Mouse (Mus musculus): ENCODE data around the gene Zc3h12d.

Gene Zc3h12d

GRCm38 (mm10) chr10:7832171-7832676, at the start of gene Zc3h12d:
Zc3h12d (plus strand) TSS chr10:7832470.
- DNase-seq = no peak

DNA sequence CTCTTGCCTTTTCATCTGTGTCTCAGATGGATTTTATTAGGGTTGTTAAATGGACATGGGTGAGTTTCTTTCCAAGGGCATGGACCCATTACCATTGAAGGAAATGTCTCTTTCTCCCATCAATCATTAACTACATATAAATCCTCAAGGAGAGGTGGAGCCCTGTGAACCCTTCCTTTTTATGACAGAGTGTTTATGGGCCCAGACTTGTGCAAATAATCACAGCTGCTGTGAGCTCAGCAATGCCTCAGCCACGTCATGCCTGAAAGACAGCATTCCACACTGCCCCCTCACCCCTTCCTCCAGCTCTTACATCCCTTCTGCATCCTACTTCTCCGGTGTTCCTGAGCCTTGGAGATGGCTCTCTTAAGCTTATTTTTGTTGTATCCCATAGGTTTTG, 45.0 kb upstream of the Zc3h12d start:
- DNase-seq = no peak

- DNase-seq = no peak
Measured at GRCm38 (mm10) chr10:7792254-7792750, 40.0 kb upstream of the Zc3h12d start.

DNA sequence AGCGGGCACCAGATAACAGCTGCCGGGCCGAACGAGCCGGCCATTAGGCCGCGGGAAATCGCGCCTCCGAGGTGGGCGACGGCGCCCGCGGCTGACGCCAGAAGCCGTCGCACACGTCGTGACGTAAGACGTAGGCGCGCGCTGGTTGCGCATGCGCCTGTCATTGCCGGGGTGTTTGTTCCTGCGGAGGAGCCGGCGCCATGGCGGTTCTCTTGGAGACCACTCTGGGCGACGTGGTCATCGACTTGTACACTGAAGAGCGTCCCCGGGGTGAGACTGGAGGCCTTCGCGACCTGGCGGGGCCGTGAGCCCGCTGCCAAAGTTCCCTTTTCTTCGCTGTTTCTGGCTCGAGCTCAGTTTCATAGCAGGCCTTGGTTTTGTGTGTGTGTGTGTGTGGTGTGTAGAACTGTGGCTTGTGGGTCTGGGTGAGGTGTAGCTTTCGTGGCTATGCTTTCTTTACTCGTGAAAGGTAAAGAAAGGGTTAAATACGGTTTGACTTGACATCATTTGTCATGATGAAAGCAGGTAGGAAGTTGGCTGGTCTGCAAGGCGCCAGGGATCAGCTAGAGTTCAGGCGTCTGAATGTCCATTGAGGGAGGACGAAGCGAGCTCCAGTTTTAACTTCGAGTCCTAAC, 39.4 kb upstream of the Zc3h12d start, which contains the start of the genes Ginm1 and Ppil4:
TSS of gene Ginm1 (minus strand) at position 74 of the 635 bp plus-strand sequence.
TSS of gene Ppil4 (plus strand) at position 141 of the 635 bp plus-strand sequence.
- DNase-seq = peak; percentile 93

- DNase-seq = no peak
Measured at GRCm38 (mm10) chr10:7801258-7801657, 31.0 kb upstream of the Zc3h12d start.

GRCm38 (mm10) chr10:7802519-7803140, 29.6 kb upstream of the Zc3h12d start:
- no peak for DNase-seq

DNA sequence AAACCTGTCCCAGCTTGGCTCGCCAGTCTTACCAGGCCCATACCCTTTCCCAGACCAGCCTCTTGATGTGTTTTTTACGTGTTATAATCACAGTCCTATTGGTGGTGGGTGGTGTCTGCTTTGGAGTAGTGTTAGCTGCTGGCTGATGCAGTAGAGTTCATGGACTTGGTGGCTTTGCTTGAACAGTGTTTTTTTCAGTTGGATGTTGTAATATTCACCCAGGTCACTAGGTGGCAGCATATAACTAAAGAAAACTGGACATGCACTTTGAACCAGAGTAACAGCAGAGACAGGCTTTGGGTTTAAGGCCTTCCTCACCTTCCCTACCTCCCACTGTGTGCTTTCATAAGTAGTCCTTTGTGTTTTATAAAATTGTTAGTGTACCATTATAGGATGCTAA, 22.3 kb upstream of the Zc3h12d start:
- DNase-seq = peak; percentile 47

DNA sequence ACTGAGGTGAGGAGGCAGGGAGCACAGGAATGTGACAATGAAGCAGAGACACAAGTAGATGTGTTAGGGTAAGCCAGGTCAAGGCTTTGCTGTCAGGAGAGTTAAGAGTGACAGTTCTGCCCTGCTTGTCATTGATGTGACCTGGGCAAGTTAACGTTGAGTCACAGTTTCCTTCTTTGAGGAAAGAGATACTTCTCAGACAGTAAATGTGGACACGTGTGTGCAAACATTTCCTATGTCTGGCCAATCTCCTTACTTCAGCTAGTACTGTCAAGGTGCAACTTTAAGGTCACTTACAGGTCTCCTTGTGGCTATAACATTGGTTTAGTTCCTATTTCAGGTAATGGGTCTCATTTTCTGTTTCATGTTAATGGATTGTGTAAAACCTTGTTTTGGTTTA, 15.8 kb upstream of the Zc3h12d start:
- no peak for DNase-seq

DNA sequence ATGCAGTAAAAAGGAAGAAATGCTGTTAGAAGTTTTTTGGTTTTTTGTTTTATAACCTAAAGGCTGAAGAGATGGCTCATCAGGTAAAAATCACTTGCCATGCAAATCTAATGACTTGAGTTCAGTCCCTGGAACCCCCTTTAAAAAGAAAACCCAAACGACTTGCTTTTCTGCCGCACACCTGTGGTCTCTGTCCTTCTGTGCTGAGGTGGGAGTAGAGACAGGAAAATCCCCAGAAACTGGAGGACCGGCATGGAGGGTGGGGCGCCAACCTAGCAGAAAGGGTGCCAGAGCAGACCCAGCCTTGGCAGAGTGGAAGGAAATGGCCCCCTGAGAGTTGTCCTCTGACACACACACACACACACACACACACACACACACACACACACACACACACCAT, 13.6 kb upstream of the Zc3h12d start:
- DNase-seq = no peak

DNA sequence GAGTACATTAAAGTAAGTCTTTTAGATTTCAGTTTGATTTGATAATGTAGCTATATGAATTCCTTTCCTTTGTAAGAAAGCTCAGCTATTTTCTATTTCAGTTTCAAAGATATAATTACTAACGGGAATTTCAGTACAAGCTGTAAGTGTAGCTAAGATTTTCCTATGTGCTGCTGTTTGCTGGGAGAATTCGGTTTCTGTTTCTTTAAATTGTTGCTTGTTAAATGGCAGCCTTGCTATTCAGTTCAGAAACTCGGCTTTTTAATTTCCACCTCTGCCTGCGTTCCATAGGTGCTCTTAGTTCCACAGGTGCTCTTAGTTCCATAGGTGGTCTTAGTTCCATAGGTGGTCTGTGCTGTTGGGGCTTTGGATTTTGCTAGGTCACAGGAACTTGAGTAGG, 13.1 kb upstream of the Zc3h12d start:
- no peak for DNase-seq

DNA sequence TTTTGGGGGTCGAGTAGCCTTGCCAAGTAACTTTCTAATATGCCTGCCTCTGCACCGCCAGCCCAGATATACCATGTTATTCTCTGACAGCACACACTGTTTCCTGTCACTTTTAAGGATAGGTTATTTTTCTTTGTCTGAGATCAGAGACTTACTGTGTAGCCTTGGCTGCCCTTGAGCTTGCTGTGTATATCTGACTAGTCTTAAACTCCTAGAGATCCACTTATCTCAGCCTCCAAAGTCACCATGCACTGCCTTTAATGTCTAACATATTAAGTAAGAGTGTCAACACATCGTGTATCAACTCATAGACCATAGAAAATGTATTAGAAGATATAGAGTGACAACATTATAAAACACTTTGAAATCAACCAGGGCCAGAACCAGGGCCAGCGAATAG, 12.7 kb upstream of the Zc3h12d start:
- DNase-seq = no peak

DNA sequence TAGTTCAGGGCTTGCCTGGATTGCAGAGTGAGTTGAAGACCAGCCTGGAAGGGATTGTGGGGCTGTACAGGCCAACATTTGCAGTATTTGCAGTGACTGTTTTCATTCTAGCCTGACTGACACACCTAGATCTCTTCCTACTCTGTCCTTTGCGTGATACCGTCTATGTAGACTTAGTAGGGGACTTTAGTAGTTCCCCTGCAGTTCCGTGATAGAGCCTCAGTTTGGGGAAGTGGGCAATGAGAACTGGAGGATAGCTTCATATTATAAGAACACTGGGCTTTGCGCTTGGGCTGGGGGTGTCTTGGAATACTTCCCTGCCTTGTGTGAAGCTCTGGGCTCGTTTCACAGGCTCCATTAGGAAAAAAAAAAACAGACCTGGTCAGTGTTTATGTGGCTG, 12.1 kb upstream of the Zc3h12d start:
- DNase-seq = no peak

DNA sequence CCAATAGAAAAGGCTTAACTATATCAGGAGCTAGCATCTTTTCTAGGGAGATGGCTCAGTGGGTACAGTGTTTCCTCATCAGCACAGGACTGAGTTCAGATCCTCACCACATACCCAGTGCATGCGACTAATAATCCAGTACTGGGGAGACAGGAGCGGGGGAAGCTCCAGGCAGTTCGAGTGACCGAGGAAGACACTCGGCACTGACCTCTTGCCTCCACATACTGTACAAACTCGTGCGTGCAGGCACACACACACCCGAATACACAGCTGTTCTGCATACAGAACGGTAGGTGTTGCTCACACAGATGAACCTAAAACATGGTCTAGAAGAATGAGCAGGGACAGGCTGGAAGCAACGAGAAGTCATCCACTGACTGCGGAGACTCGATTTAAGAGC, 10.3 kb upstream of the Zc3h12d start:
- no peak for DNase-seq

GRCm38 (mm10) chr10:7824663-7825280, 7.5 kb upstream of the Zc3h12d start:
- no peak for DNase-seq

DNA sequence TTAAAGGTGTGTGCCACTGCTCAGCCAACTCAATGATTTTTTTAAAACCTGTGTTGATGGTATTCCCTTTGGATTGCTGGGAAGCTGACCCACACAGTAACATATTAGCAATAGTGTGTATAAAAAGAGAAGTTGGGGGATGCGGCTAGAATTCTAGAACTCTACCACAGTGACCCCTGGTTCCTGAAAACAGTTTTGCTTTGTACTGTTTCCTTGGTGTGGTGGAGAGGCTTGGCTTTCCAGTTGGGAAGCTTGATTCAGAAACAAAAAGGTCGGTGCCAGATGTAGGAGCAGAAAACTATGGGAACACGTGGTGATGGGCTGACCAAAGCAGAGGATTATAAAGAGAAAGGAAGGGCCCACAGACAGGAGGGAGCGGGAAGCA, 7.0 kb upstream of the Zc3h12d start:
- DNase-seq = no peak

- DNase-seq = no peak
Measured at GRCm38 (mm10) chr10:7826106-7826505, 6.2 kb upstream of the Zc3h12d start.

GRCm38 (mm10) chr10:7833377-7834165, 1.3 kb downstream of the Zc3h12d start:
- no peak for DNase-seq

DNA sequence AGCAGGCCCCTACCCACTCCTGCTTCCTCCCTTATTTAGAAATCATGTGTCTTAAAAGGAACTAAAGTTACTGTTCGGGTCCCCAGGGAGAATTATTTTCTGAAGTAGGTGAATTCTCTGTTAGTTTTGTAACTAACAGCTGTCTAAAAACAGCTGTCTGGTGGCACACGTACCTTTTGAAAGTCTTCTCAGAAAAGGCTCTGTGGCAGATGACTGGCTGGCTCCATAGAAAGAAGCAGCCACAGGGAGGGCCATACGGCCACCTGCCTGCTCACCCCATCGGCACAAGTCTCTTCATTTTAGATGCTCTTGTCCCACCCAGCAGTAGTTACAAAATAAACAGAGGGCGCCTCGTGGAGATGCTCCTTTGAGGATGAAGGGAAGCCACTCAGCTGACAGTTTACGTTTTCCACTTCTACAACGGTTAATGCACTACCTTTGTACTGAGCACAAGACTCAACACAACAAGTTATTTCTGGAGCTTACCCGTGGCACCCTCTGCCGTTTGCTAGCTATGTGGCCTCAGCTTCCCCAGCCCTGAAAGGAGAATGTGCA, 2.5 kb downstream of the Zc3h12d start:
- no peak for DNase-seq

- DNase-seq = no peak
Measured at GRCm38 (mm10) chr10:7836902-7837301, 4.6 kb downstream of the Zc3h12d start.

DNA sequence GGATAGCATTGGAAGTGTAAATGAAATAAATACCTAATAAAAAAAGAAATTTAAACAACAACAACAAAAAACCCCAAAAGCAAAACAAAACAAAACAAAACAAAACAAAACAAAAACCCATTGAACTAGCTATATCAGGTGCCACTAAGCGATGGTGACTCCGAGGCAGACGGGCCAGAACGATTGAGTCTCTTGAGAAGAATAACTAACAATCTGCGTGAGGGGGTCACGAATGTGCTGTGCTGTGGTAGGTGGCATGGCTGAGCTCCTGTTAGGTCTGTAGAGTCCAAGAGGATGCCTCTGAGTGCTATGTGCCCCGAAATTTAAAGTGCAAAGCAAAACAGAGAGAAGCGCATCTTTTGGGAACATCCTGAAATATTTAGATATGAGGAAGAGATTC, 5.2 kb downstream of the Zc3h12d start:
- no peak for DNase-seq

DNA sequence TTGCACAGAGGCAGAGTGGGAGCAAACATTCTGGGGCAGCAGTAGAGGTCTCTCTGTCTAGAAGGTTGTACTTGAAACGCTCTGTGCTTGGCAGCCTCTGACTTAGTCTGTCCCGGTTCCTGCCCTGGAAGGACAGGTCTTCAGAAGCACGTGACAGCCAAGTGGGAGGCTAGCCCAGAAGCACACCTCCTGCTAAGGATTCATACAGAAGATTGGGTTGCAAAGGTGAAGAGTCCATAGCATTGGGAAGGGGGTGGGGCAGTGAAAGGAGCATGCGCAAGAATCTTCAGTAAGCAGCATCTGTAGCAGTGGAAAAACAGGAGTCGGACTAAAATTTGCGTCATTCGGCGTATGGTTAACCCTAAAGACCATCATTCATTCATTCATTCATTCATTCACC, 5.8 kb downstream of the Zc3h12d start:
- no peak for DNase-seq

GRCm38 (mm10) chr10:7838874-7839421, 6.7 kb downstream of the Zc3h12d start:
- DNase-seq = no peak
